Mouse (Mus musculus) kidney, adult 8-10 months (tissue): ENCODE data around the gene Smpd3.
"Not testable (repeated sequence)": the region's sequence is repeated elsewhere in the genome, so short reads cannot be mapped to it uniquely, and the experiment has no call there.

ENCODE experiments used
- DNase-seq, 2 experiments: peaks; one replicate each; pipeline ENCODE4 v3.0.0; 2022

The Smpd3 gene

DNA sequence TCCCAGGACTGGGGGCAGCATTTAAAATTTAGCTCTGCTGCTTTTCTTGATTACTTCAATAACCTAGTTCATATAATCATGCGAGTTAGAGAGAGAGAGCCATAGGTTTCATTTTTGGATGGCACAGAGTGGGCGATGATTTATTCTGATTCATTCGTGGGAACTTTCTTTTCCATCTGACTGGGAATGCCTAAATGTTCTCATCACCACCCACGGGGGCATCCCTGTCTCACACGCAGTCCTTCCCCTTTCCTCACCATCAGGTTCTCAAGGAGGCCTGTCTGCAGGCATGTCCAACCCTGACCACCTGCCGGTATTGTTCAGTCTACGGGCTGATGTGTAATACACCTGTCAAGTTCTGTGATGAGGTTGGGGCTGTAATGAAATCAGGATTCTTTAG is 16.4 kb downstream of the Smpd3 start:
- DNase-seq, result no peak

DNA sequence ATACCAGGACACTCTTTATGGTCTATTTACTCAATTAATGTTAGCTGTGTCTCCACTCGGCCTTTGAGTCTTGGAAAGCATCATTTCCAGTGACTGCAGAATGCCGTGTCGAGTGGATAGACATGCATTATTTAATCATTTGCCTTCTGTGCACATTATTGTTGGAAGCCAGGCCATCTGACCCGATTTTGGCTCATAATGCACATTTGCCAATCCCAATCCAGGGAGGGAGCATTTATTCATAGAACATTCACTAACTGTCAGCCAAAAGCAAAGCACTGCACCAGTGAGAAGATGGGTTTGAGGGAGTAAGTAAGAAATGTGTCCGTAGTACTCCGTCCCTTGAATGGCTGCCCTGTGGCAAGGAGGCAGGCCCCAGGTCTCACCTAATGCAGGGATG is 17.8 kb downstream of the Smpd3 start:
- no peak for DNase-seq

DNA sequence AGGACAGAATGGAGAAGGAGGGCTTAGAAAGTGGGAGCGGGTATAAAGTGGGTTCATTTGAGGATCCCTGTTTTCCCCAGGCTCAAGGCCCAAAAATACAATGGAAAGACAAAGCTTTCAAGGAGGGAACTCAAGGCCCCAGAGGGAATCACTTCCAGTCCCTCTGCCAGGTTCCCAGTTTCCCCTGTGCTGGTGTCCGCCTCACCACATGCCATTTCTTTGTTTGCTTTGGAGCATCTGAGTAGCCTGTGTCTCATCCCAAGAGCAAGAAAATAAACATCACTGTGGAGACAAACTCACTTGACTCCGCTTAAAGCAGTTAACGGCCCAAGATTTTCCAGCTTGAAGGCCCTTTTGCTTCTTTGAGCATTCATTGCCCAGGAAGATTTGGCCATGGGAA is 20.7 kb downstream of the Smpd3 start:
- no peak for DNase-seq

DNA sequence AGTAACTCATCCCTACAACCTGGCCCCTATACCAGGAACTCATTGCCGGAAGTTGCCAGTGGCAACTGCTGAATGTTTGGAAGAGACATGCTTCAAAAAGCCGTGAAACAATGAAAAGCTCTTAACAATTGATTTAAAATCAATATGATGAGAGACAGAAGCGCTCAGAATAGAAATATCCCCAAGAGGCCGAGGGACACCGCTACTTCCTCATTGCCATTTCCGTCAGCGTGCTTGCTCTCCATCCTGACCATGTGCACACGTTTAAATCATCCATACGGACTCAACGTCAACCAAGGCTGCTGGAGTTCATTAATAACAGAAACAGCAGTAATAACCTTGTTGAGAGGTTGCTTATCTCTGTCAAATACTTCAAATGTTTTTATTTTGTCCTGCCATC is 21.3 kb downstream of the Smpd3 start:
- DNase-seq, result no peak

DNA sequence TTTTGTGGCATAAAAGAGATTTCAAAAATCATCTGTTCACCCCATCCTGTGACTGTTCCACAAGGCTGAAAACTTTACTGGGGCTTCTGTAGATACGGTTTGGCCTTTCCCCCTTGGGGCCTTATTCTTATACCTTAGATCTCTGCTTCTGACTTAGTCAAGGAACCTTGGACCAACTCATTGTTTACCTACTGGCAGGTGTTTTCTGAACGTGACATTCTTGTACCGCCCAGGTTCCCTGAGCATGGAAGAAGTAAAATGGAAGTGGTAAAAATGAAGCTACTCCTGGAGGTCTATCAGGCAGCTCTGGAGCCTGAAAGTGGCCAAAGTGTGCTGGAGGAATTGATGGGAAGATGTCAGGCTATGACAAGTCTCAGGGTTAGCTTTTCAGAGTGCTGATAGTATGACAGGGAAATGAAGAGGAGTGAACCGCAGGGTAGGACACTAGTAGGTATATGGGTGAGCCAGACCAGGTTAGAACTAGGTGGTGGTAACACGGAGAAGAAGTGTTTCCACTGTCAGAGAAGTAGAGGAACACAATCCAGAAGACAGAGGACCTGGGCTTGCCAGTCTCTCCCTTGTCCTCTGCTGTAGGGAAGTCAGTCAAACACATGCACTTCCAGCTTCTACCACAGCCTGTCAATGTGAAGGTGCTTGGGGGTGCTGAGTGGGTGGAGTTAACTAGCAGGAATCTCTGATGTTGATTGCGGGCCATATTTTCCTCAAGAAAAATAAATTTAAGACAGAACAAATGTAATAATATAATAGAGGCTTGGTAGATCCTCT is 22.2 kb downstream of the Smpd3 start:
- no peak for DNase-seq

DNA sequence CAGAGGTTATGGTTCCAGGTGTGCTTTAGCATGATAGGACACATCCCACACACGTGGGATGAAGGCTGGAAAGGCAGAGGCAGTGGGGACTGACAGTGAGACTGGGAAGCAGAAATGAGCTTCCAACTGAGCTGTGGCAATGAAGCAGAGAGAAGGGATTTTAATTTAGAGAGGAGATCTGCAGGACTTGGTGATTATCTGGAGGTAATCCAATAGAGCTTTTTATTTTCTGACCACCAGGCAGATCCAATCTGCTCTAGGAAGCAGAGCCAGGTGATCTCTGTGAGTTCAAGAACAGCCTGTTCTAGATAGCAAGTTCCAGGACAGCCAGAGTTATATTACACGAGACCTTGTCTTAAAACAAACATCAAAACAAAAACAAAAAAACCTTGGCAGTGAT is 24.0 kb downstream of the Smpd3 start:
- no peak for DNase-seq

DNA sequence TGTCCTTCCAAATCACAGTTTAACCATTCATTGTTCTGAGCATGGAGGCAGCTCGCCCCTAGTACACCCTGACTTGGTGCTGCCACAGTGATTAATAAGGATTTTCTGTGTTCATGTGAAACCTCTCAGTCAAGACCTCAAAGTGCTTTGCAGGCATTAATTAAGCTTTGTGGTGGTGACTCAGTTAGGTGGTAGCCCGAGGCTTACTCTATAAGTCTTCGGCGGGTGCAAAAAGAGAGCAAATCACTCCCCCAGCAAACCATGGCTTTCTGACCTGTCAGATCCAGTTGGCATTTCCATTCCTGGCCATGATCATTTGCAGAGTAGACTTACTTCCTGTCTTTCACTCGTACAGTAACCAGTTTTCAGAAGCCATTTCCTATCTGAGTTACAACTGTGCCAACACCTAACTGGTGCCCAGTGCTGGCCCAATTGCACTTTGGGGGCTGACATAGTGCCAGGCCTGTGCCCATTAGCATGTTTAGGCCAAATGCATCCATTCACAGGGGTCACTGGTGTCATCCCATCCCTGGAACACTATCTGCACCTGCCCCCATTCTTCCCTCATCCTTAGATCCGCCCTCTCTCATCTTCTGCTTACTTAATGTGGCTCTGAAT is 24.6 kb downstream of the Smpd3 start:
- DNase-seq, result no peak

DNA sequence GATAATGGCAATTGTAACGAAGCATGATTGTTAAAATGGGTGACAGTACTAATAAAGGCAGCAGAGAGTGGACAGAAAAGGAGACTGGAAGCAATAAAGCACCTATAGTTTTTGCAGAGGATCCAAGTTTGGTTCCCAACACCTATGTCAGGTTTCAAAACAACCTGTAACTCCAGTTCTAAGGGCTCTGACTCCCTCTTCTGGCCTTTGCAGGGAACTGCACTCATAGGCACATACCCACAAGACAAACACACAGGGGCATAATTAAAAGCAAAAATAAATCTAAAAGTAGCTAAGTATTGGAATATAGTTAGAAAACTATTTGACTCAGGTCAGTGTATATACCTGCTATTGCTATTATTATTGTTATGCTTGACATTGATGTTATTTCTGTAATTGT is 25.8 kb downstream of the Smpd3 start:
- DNase-seq, result no peak

DNA sequence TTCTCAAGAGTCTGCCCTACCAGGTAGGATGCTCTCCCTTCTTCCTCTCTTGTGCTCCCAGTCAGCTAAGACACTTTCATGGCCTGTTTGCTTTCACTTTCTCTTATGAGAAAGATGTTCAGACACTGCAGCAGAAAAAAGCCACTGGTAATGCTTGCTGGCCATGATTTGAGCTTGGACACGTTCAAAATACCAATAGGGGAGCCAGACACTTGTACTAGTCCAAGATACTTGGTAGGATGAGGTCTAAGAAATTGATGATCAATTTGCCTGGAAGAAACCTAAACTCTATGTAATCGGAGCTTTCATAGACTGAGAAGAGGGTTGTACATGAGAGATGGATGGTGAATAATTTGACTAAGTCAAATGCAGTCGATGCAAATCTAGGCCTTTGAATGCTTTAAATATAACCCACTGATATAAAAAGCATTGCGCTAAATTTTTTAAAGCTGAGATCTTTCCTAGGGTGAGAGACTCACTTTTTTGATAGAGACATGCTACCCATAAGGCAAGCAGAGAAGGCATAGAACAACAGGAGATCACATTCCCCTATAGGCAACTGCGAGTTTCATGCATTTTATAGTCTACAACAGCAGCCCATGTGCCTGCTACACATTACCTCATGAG is 27.6 kb downstream of the Smpd3 start:
- DNase-seq, result no peak

DNA sequence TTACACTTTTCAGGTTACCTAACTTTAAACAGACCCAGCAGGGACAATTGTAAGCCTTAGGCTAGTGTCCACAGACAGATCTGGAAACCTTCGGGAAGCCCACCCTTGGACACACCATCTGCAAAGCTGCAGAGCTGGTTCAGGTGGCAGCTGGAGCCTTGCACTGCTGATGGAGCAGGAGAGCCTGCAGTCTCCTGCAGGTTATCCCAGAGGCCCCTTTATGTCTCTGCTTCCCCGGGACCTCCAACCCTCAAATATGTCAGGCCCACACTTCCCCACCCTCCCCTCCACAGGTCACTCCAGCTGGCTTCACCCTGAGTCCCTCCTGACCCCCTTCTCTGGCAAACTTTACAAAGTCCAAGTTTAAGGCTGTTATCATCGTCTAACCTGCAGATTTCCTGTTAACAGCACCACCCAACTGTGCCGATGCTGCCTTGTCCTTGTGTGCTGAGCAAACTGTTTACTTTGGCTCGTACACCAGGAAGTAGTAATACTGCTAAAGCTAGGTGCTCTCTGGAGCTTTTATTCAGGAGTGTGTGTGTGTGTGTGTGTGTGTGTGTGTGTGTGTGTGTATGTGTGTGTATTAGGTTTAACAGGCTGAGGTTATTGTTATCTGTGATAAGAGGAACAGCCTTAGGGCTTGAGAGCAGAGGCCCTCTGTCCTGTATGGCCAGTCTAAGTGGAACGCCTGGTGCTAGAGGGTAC is 29.6 kb downstream of the Smpd3 start:
- DNase-seq, result peak; percentile 37 to 57

DNA sequence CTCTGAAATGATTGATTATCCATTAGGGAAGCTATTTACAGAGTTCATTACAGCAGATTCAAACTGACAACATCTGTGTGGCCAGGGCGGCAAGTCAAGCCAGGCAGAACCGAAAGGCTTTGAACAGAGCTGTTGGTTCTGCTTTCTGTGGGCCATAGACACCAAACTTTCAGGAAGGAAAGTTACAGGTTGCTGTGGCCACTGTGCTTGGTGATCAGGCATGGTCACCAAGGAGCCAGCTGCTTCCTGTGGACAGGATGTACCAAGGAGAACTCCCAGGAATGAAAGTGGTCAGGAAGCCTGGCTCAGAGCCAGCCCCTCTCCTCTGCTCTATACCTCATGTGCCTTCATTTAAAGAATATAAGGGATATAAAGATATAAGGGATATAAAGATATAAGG is 30.2 kb downstream of the Smpd3 start:
- DNase-seq, result peak; percentile 9 to 29

DNA sequence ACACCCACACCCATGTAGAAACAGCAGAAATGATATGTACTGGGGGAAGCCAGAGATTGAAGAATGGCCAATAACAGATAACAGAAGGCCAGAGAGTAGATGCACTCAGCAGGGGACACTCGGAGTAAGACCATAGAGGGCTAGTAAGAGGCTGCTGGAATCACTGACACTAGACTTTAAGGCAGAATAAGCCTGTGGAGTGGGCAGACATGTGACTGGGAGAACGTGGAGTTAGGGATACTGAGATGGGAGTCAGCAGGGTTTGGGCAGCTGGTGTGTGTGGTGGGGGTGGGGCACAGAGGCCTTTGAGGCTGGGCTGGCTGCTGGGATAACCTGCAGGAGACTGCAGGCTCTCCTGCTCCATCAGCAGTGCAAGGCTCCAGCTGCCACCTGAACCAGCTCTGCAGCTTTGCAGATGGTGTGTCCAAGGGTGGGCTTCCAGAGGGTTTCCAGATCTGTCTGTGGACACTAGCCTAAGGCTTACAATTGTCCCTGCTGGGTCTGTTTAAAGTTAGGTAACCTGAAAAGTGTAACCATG is 31.0 kb downstream of the Smpd3 start:
- DNase-seq, result not testable (repeated sequence)

DNA sequence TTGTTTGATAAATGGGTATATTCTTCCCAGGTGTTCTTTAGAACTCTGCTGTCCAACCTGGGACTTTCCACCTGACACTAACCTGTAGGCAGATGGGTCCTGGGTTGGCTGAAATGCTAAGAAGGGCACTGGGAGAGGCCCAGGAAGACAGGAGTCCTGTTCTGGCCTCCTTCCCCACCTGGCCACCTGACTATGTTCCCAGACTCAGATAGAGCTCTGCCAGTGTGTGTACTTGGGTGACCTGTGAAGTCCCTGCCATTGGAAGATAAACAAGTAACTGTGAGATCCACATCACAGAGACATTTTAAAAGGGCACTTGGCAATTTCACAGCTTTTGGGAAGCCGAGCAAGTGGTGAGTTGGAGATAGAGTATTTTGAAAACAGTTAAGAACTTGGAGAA is 31.7 kb downstream of the Smpd3 start:
- no peak for DNase-seq

DNA sequence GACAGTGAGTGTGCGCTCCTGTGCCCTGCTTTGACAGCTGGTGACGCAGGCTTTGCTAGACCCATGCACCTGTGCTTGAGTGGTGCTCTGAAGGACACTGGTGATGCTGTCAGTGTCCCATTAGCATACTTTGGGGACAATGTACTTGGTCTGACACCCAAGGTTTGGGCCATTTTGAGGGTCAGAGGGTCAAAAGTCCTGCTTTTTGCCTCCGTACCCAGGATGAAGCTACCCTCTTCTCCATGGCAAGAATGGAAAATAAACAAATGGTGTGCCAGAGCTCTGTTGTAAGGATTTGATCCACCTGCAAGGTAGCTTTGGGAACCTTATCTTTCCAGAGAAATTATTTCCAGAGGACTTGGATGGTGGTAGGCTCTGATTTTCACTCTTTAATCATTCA is 32.5 kb downstream of the Smpd3 start:
- DNase-seq, result no peak

DNA sequence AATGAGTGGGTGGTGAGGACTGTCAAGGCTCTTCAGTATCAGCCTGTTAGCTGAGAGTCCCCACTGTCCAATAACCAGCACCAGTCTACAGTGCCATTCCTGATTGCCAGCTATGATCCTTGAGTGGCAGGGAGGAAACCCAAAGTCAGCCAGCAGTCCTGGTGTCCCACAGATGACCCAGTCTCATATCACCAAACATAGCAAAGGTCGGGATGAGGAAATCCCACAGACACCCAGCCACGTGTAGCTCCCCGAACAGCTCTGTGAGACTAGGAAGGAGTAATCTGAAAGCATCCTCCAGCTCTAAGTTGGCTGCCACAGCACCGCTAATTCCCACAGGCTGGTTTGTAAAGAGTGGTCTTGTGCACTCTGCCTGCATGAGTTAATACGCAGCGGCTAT is 33.5 kb downstream of the Smpd3 start:
- DNase-seq, result no peak

DNA sequence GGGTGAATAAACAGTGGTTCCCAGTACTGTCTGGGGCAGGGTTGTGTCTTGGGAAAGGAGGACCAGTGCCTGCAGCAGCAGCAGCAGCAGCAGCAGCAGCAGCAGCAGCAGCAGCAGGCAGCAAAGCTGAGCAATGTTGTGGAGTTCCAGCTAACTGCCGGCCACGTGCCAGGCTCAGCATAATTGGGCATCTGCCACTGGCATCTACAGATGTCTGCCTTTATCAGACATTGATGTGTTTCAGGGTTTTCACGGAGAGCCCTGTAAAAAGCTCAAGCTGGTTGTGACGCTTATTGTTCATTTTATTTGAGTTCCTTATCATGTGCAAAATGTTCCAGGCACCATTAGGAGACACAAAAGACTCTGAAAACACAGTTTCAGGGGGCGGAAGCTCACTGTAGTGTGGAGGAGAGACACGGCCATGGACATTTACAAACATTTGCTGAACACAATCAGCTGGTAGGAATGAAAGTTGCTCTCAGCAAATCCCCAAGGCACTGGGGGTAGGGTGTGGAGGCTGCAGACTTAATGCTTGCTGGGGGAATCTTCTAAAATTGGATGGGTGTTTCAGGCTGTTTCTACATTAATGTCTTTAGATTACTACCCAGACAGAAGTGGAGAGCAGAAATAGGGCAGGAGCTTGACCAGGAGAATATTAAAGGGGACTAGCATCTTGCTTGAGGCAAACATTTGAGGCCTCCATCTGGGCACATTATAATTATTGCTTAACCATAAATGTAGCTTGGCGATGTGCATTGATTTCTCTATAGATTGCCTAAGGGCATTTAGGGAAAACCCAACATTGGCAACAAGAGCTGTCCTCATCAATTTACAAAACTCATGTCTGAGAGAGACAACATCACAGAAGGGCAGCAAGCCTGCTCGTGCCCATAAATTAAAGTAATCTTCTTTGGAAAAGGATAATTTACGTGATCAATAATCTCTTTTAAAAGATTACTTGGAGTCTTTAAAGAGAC is 36.8 kb downstream of the Smpd3 start:
- DNase-seq, result no peak

DNA sequence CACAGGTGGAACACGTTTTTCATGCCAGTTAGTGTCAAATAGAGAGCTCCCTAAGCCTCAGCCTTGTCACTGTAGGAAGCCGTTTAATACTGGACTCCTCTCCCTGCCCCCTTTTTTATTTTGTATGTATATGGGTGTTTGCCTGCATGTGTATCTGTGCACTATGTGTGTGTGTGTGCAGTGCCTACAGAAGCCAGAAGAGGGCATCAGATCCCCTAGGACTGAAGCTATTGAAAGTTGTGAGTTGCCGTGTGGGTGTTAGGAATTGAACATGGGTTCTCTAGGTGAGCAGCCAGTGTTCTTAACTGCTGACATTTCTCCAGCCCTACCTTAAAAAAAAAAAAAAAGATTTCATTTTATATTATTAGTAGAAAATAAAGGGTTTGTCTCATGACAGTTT is 38.1 kb downstream of the Smpd3 start:
- no peak for DNase-seq

DNA sequence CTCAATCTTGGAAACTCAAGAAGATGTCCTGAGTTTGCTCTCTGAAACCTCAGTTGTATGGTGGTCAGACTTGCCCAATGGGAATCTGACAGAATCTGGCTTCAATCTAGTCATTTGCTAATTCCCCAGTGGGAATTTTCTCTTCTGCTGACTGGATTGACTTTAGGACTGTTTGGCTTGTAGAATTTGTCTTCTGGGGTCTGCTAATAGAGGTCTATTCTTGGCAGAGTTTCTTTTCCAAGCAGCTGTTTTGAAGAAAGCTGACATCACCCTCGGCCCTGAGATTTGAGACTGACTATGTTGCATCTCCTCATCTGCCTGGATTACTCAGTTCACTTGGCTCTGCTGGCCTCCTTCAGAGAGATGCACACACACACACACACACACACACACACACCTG is 38.9 kb downstream of the Smpd3 start:
- DNase-seq, result no peak

DNA sequence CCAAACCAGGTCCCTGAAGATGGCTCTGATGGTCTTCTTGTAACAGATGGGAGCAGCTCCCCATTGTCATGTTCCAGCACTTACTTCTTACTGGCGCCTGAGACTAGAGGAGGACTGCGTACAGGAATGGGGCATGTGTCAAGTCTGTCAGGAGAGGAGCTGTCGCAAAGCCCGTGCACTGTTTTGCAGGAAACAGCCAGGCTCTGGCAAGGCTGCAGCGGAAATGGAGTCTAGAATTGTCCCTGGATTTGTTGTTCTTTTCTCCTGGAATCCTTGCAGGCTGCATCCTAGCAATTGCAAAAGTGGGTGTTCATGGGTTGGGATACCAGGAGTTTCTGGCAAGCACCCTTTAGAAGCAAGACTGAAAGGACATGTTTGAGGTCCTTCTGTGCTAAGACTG is 39.5 kb downstream of the Smpd3 start:
- DNase-seq, result peak; percentile 22 to 31

DNA sequence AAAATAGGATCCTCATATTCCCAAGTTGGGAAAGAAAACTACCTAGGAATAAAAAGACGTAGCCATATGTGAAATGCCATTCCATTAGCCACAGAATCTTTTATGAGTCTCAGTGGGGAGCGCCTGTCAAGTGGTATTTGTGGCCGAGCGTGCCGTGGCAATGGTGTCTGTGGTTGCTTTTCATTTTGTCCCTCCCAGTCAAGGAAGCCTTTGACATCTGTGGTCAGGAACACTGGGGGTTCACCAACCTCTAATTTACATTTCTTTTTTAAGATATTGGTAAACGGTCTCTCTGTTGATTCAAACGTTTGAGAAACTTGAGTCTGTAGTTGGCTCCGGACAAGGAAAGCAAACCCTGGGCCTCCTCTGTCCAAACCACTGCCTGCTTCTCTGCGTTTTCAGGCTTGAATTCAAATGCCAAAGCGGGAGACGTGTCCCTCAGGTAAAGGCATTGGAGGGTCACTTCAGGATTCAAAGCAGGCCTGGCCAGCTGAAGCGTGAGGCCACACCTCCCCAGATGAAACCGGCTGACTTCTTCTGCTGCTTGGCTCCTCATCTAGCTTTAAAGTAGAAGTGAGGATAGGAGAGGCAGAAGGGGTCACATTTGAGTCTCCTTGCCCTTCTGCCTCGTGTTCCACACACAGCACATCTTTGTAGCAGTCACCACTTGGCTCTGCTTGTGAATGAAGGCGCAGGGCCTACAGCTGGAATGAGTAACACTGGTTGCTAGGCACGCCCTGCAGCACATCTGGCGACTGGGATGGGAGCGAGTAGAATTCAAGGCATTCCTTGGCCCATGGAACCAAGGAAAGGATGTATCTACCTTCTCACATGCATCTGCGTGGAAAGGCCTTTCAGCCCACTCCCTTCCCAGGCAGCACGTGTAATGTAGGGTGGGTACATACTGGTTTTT is 45.0 kb downstream of the Smpd3 start:
- DNase-seq, result no peak

DNA sequence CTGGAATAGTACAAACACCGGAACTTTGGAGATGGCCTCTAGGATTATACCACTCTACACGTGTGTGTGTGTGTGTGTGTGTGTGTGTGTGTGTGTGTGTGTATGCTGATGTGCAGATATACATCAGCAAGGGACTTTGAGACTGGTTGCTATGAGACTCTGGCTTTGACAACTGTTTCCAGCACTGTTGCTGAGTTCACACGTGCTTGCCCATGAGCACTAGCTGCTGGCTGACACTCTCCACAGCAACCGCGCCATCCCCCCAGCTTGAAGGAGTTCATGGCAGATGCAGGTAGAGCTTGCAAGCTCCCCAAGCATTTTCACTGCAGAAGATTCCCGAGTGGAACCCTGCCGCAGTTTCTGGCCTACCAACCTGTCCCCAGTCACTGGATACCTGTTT is 48.3 kb downstream of the Smpd3 start:
- no peak for DNase-seq
